Mouse (Mus musculus) bone marrow macrophage, adult 2 months (primary cell): ENCODE measurements around the gene Dock6.

Experiments
- CTCF ChIP-seq: IDR thresholded peaks from 2 replicates; pipeline ENCODE4 v1.5.1; 2012; ENCODE audit warnings: low read depth, mild to moderate bottlenecking, low read length, moderate library complexity
- POLR2A ChIP-seq: IDR thresholded peaks from 2 replicates; pipeline ENCODE4 v1.6.1; 2012; ENCODE audit warnings: mild to moderate bottlenecking, low read depth, low read length, borderline replicate concordance

DNA sequence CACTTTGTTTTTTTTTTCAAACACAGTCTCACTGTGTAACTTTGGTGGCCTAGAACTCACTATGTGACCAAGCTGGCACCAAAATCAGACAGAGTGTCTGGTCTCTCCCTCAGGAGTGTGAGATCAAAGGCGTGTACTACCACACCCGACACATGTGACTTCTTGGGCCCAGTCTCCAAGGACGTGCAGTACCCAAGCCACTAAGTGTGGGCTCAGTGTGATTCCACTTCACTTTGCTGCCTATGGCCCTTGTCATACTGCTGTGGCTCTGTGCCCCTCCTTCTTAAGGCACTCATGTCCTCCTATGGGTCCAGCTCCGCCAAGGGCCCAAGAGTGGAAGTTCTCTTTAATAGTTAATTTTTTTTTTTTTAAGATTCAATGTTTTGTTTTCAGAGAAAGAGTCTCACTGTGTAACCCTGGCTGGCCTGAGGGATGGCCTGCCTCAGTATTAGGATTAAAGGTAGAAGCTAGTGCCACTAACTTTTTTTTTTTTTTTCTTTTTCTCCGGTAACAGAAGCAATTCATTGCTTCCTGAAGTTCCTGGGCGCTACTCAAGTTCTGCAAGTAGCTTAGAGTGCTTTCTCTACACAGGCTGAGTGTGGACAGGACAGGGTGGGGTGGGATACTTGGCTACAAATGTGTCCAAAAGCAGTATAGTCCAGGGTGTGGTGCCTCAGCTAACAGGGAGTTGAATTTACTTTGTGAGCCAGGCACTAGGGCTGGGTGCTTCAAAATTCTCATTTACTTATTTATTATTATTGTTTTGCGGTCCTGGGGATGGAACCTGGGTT is 67.7 kb downstream of the Dock6 start:
- no peak for TF ChIP-seq CTCF
- no peak for TF ChIP-seq POLR2A
